Mouse (Mus musculus) CD4-positive naive resting alpha-beta T cell, adult 76 days (primary cell): ENCODE results near the gene Krt81. TPM values are rescaled to one million over a fixed set of nuclear protein-coding genes. Genes with fewer than 3 reads are reported as not detected.

Experiments used
- total RNA-seq: library from RNA; stranded (reverse); gene quantifications from one replicate; pipeline ENCODE4 v1.2.4, GENCODE M21; 2023

Krt81 gene
- not detected for total RNA-seq

DNA sequence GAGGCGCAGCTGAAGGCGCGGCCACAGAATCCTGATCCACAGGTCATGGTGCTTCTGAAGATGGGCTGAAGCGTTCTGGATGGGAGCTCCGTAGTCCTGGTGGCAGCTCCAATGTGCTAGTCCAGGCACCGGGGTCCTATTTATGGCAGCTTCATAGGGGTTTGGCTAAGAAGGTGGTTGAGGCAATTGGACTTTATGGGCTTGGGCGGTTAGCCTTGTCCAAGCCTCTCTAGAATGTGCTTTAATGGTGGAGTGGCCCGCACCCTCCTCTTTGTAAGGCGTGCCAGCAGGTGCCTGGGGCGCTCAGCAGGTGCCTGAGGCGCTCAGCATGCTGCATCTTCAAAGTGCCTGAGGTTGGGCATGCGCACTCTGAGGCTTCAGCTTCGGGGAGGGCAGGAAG lies at the start of gene Krt81:
TSS of gene Krt81 (minus strand) at position 101 of the 400 bp plus-strand sequence.

DNA sequence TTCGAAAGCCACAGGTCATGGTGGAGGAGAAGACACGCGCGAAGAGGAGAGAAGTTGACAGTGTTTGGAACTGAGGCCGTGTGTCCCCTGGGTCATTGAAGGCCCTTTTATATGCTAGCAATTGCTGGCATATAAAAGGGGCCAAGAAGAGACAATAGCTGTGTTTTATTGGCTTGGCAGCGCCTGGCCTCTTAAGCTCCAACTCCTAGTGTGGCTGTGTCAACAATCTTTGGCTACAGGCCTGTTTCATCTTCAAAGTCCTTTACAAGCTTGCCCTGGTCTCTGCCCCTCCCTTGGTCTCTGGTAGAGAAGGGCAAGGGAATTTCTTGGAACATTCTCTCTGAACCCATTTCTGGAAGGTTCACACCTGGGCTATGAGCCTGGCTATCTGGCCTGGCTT lies 27.9 kb upstream of the Krt81 start, which contains the start of gene Krt83:
TSS of gene Krt83 (minus strand) at position 82 of the 400 bp plus-strand sequence.

DNA sequence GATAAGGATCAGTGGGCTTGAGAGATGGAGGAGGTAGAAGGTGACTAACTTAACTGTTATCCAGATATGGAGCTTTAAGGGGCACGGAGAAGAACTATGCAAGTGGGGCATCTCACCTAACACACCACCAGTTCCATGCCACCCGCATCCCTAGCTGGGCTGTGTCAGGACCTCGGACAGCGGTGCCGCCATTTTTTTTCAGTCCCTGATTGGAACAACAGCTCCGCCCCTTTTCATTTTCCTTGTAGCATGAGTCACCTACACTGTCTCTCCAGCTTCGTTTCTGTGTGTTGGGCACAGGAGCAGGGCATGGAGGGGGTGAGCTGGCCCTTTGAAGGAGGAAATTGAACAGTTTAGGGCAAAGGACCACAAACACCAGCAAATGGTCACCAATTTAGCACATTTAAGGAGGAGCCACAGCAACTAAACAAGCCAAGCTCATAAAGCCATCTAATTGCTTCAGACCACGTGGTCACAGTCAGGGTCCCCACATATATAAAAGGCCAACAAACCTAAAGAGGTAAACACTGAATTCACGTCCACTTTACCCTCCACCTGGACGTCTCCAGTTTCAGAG lies 9.5 kb upstream of the Krt81 start, which contains the start of gene Krt86:
TSS of gene Krt86 (plus strand) at position 527 of the 577 bp plus-strand sequence.

DNA sequence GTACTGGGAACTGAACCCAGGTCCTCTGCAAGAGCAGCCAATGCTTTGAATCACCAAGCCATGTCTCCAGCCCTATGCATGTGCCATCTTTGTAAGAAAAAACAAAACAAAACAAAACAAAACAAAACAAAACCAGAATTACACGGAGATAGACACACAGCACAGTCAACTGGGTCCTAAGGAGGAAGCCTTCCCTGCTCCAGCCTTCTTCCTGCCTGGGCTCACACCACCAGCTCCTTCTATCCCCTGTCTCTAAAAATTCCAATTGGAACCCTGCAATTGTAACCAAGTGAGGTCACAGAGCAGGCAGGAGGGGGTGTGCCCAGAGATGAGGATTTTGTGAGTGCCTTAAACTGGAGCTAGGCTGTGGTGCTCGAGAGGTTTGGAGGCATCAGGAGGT lies 16.1 kb downstream of the Krt81 start, which contains the start of gene Krt88:
TSS of gene Krt88 (plus strand) at position 301 of the 400 bp plus-strand sequence.

DNA sequence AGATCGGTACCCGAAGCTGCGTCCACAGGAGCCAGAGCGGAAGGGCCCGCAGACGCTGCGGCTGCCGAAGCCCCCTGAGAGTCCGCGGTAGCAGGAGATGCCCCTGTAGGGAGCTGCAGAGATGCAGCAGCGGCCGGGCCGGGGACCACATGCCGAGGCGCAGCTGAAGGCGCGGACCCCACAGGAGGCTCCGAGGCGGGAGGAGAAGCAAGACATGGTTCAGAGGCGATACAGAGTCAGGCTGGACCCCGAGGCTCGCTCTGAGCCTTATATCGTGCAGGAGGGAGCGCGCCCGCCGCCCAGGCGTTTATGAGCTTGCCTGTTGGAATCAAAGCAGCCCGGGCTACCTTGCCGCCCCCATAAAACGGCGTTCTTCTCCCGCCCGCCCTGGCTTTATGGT lies 25.0 kb downstream of the Krt81 start, which contains the start of gene Krt87:
TSS of gene Krt87 (minus strand) at position 250 of the 400 bp plus-strand sequence.

GRCm38 (mm10) chr15:101410775-101411174 lies 52.8 kb downstream of the Krt81 start, which contains the start of gene Krt7:
Gene Krt7, plus strand, starts transcription at chr15:101411043.

Other genes with a start within 250 kb of the Krt81 start
- gene Grasp, start 239.6 kb downstream of the Krt81 start, total RNA-seq, result 14.9 TPM
- gene Nr4a1, start 209.5 kb downstream of the Krt81 start, total RNA-seq, result 353 TPM
- gene Atg101, start 179.5 kb downstream of the Krt81 start, total RNA-seq, result 72.6 TPM
- 1.2 TPM for gene 6030408B16Rik, start 170.5 kb downstream of the Krt81 start, total RNA-seq
- gene Krt80, start 93.6 kb downstream of the Krt81 start, total RNA-seq, result 1.6 TPM
- not detected for gene Krt7, start 52.7 kb downstream of the Krt81 start, total RNA-seq
- not detected for gene Krt87, start 24.9 kb downstream of the Krt81 start, total RNA-seq
- not detected for gene Krt88, start 16.0 kb downstream of the Krt81 start, total RNA-seq
- not detected for gene Krt86, start 9.7 kb upstream of the Krt81 start, total RNA-seq
- not detected for gene Krt83, start 27.8 kb upstream of the Krt81 start, total RNA-seq
- not detected for gene Gm49425, start 53.5 kb upstream of the Krt81 start, total RNA-seq
- not detected for gene Krt84, start 69.1 kb upstream of the Krt81 start, total RNA-seq
- not detected for gene Krt82, start 86.9 kb upstream of the Krt81 start, total RNA-seq
- gene Krt90, start 99.2 kb upstream of the Krt81 start, total RNA-seq, result not detected
- not detected for gene Krt75, start 110.2 kb upstream of the Krt81 start, total RNA-seq
- not detected for gene Gm5414, start 164.4 kb upstream of the Krt81 start, total RNA-seq
- not detected for gene Gm5478, start 183.6 kb upstream of the Krt81 start, total RNA-seq
- not detected for gene Krt6b, start 216.5 kb upstream of the Krt81 start, total RNA-seq
- gene Krt6a, start 230.6 kb upstream of the Krt81 start, total RNA-seq, result not detected
- gene Krt5, start 249.1 kb upstream of the Krt81 start, total RNA-seq, result not detected